Mouse (Mus musculus) testis, adult 2 months (tissue): Measurements from ENCODE around the gene Prrt2. TPM values are rescaled to one million over a fixed set of nuclear protein-coding genes. Genes with fewer than 3 reads are reported as not detected.
A peak's percentile ranks its signal among the peaks of the same experiment; 100 is the strongest.

Experiments
- H3K27ac ChIP-seq: fragments of 200-500 bp; 2 replicates; pipeline ENCODE4 v1.5.1; 2012; ENCODE audit warnings: low read depth, low read length; ENCODE audit not compliant: control insufficient read depth, insufficient read depth
- H3K27me3 ChIP-seq: fragments of 200-500 bp; 2 replicates; pipeline ENCODE4 v1.6.1; 2012; ENCODE audit warnings: mild to moderate bottlenecking, low read length, moderate library complexity; ENCODE audit not compliant: control insufficient read depth, insufficient read depth
- H3K36me3 ChIP-seq: fragments of 200-500 bp; 2 replicates; pipeline ENCODE4 v1.6.1; 2012; ENCODE audit warnings: mild to moderate bottlenecking, low read length; ENCODE audit not compliant: control insufficient read depth, insufficient read depth
- H3K4me1 ChIP-seq: fragments of 200-500 bp; 2 replicates; pipeline ENCODE4 v1.6.1; 2012; ENCODE audit warnings: low read length; ENCODE audit not compliant: control insufficient read depth, insufficient read depth
- H3K4me3 ChIP-seq: fragments of 200-500 bp; 2 replicates; pipeline ENCODE4 v1.5.1; 2012; ENCODE audit warnings: low read depth, mild to moderate bottlenecking, low read length, moderate library complexity, mixed read lengths; ENCODE audit not compliant: control insufficient read depth
- CTCF ChIP-seq: fragments of 200-500 bp; IDR thresholded peaks from 2 replicates; pipeline ENCODE4 v1.5.1; 2012; ENCODE audit warnings: low read depth, mild to moderate bottlenecking, inconsistent platforms, low read length, moderate library complexity; ENCODE audit not compliant: control insufficient read depth, insufficient read depth, insufficient replicate concordance
- POLR2A ChIP-seq: fragments of 200-500 bp; IDR thresholded peaks from 2 replicates; pipeline ENCODE4 v1.6.1; 2012; ENCODE audit warnings: low read depth, mild to moderate bottlenecking, inconsistent platforms, low read length, moderate library complexity; ENCODE audit not compliant: control insufficient read depth
- polyA plus RNA-seq: library from polyadenylated mRNA; depleted of rRNA; stranded (reverse); fragments of >200 nt; gene quantifications from 2 replicates; pipeline ENCODE4 v1.2.3, GENCODE M21; 2012; rRNA removed

The Prrt2 gene
- 2.7 and 3.4 TPM in 2 replicates for polyA plus RNA-seq

- Histone ChIP-seq H3K36me3 (no peaks in the 10 kb centered on the region), H3K27me3 (no peaks in the 10 kb centered on the region), H3K27ac (peak within 1 kb of the TSS; percentile 46), H3K4me1 (peaks cover 32% of the 10 kb centered on the region), H3K4me3 (peak within 1 kb of the TSS; percentile 75)
- 0 out of 2 replicates have a peak, but pooled peaks have one; percentile 11 for TF ChIP-seq POLR2A
- TF ChIP-seq CTCF, result no peak
These were observed at the start of gene Prrt2, which contains the start of gene Gm42742 for GRCm38 (mm10) chr7:127020901-127021562. TSS of gene Prrt2 (minus strand) at chr7:127021211. TSS of gene Gm42742 (minus strand) at chr7:127021097.

- TF ChIP-seq CTCF, result no peak
- TF ChIP-seq POLR2A, result no peak
- H3K4me1 ChIP-seq, result no peaks in the 10 kb centered on the region
- no peak overlapping the region for H3K4me3 ChIP-seq
- no peaks in the 10 kb centered on the region for H3K27me3 ChIP-seq
- no peaks in the 10 kb centered on the region for H3K36me3 ChIP-seq
- no peak overlapping the region for H3K27ac ChIP-seq
These were observed 45.3 kb upstream of the Prrt2 start for GRCm38 (mm10) chr7:127066317-127066716.

GRCm38 (mm10) chr7:127065538-127065937, 44.5 kb upstream of the Prrt2 start:
- H3K4me1 ChIP-seq, result no peaks in the 10 kb centered on the region
- no peak overlapping the region for H3K27ac ChIP-seq
- no peaks in the 10 kb centered on the region for H3K36me3 ChIP-seq
- H3K27me3 ChIP-seq, result no peaks in the 10 kb centered on the region
- no peak for TF ChIP-seq POLR2A
- TF ChIP-seq CTCF, result no peak
- H3K4me3 ChIP-seq, result no peak overlapping the region

- H3K4me1 ChIP-seq, result no peaks in the 10 kb centered on the region
- H3K4me3 ChIP-seq, result no peak overlapping the region
- no peaks in the 10 kb centered on the region for H3K27me3 ChIP-seq
- no peak for TF ChIP-seq POLR2A
- TF ChIP-seq CTCF, result no peak
- no peak overlapping the region for H3K27ac ChIP-seq
- no peaks in the 10 kb centered on the region for H3K36me3 ChIP-seq
These were observed 34.1 kb upstream of the Prrt2 start for GRCm38 (mm10) chr7:127055026-127055585.

- no peaks in the 10 kb centered on the region for H3K27me3 ChIP-seq
- peak within 1 kb of the TSS; percentile 97 for H3K4me3 ChIP-seq
- TF ChIP-seq POLR2A, result peak; percentile 51; the same call in 1 of the 2 replicates
- no peak for TF ChIP-seq CTCF
- H3K36me3 ChIP-seq, result no peaks in the 10 kb centered on the region
- H3K27ac ChIP-seq, result peak within 1 kb of the TSS; percentile 73
- peaks cover 7% of the 10 kb centered on the region for H3K4me1 ChIP-seq
These were observed 21.1 kb upstream of the Prrt2 start, which contains the start of gene Kif22 for GRCm38 (mm10) chr7:127041851-127042672. TSS of gene Kif22 (minus strand) at chr7:127042471.

- H3K4me1 ChIP-seq, result peaks cover 8% of the 10 kb centered on the region
- no peak overlapping the region for H3K27ac ChIP-seq
- no peak for TF ChIP-seq POLR2A
- no peak for TF ChIP-seq CTCF
- no peaks in the 10 kb centered on the region for H3K27me3 ChIP-seq
- H3K4me3 ChIP-seq, result no peak overlapping the region
- H3K36me3 ChIP-seq, result peaks cover 3% of the 10 kb centered on the region
These were observed 10.2 kb upstream of the Prrt2 start for GRCm38 (mm10) chr7:127031244-127031643.

GRCm38 (mm10) chr7:127030172-127030571, 9.2 kb upstream of the Prrt2 start:
- Histone ChIP-seq H3K4me3 (no peak overlapping the region), H3K36me3 (peaks cover 3% of the 10 kb centered on the region), H3K27me3 (no peaks in the 10 kb centered on the region), H3K27ac (no peak overlapping the region), H3K4me1 (peaks cover 12% of the 10 kb centered on the region)
- TF ChIP-seq POLR2A (no peak), CTCF (no peak)
